Mouse (Mus musculus): ENCODE data around the gene Lgals1. TPM values are rescaled to one million over a fixed set of nuclear protein-coding genes. Genes with fewer than 3 reads are reported as not detected.

Lgals1 gene
- polyA plus RNA-seq, 1 experiment from 2014 or later = 2,877 TPM

DNA sequence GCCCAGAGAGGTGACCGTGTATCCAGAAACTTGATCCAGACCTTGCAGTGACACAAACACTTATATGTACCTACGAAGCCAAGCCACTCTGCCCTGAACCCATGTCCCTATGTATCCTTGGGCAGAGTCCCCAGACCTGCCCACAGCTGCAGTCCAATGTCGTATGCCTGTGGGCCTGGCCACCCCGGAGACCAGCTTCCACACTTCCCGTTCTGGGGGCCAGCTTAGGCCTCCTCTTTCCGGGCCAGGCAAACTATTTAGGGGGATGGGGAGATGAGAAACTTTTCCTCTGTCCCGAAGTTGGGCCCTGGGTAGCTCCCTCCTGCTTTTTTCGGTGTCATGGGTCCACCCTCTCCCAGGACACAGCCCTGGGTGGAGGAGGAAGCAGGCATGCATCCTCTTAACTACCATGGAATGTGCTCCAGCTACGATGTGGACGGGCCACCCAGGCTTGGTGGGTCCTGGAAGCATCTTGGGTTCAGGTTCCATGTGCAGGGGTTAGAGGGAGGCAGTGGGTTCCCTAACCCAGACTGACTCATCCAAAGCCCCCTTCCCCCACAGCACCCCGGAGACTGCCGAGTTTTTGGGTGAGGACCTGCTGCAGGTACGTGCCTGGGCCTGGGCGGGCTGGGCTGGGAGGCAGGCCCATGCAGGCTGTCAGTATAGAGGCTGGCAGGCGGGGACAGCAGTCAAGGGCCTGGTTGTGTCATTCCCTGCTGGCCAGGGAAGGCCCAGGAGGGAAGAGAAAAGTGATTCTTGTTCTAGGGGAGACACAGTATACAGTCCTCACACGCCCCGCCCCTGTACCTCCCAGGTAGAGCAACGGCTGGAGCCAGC, 25.7 kb upstream of the Lgals1 start:
- no peaks in the 10 kb centered on the region for H3K27me3 ChIP-seq (replicated peaks; ENCODE audit: control insufficient read depth, insufficient read depth, low read length)
- H3K4me1 ChIP-seq (ENCODE audit: control insufficient read depth, insufficient read depth, low read length) = peaks cover 28% of the 10 kb centered on the region
- H3K9me3 ChIP-seq (ENCODE audit: control insufficient read depth, low read length) = no peaks in the 10 kb centered on the region
- WGBS = 12% methylated on average over 18 of the region's 18 CpGs
- H3K36me3 ChIP-seq (ENCODE audit: control insufficient read depth, insufficient read depth, low read length) = peaks cover 39% of the 10 kb centered on the region
- DNase-seq (ENCODE audit: low spot score) (peak; percentile 58), ATAC-seq (ENCODE audit: low read depth) (peak; percentile 13; the same call in 1 of the 2 replicates)
- peak overlapping the region; percentile 80 for H3K4me3 ChIP-seq (ENCODE audit: low read depth, low read length)
- peak overlapping the region; percentile 81 for H3K4me2 ChIP-seq (ENCODE audit: low read depth, low read length)
- peak overlapping the region; percentile 77 for H3K27ac ChIP-seq (replicated peaks; ENCODE audit: low read depth, low read length)
- peak overlapping the region; percentile 83 for H3K9ac ChIP-seq (ENCODE audit: low read depth, low read length)

DNA sequence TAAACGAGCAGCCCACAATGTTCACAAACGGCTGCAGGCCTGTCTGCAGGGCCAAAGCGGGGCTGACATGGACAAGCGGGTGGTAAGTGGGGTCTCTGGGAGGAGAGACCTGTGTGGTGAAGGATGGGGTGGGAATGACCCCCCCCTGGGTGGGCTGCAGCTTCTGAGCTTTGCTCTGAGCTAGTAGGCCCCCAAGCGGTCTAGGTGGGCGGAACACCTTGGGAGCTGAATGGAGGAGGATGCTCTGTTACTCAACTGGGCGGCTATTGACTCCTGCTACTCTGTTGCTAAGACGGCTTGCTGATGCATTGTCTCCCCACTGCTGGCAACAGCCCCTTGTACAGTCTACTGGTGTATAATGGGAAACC, 25.1 kb upstream of the Lgals1 start:
- Histone ChIP-seq H3K27ac (replicated peaks; ENCODE audit: low read depth, low read length) (0 out of 2 replicates have a peak overlapping the region, but pooled peaks have one; percentile 77), H3K4me3 (ENCODE audit: low read depth, low read length) (peak overlapping the region; percentile 80), H3K27me3 (replicated peaks; ENCODE audit: control insufficient read depth, insufficient read depth, low read length) (no peaks in the 10 kb centered on the region), H3K9me3 (ENCODE audit: control insufficient read depth, low read length) (no peaks in the 10 kb centered on the region), H3K4me2 (ENCODE audit: low read depth, low read length) (peak overlapping the region; percentile 81), H3K9ac (ENCODE audit: low read depth, low read length) (peak overlapping the region; percentile 83), H3K4me1 (ENCODE audit: control insufficient read depth, insufficient read depth, low read length) (peaks cover 22% of the 10 kb centered on the region), H3K36me3 (ENCODE audit: control insufficient read depth, insufficient read depth, low read length) (peaks cover 45% of the 10 kb centered on the region)
- 53% methylated on average over 6 of the region's 8 CpGs for WGBS
- ATAC-seq (ENCODE audit: low read depth) (no peak), DNase-seq (ENCODE audit: low spot score) (no peak)

DNA sequence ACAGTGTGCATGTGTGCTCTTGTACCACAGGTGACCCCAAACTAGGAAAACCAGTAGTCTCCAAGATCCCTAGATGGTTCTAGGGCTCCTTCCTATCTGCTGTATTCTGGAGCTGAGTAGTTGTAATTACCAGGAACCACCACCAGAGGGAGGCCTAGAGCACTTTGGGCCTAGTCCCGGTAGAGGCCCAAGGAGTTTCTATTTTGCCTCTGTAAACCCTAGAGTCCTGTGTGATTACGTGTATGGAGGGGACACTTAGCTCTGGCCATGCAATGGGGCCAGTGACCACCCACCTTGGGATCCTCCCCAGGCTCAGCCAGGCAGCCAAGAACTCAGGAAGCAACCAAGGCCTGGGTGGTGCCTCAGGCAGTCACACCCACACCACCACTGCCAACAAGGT, 23.3 kb upstream of the Lgals1 start:
- H3K4me3 ChIP-seq (ENCODE audit: low read depth, low read length) = no peak overlapping the region
- no peak overlapping the region for H3K27ac ChIP-seq (replicated peaks; ENCODE audit: low read depth, low read length)
- 2% methylated on average over 2 of the region's 2 CpGs for WGBS
- H3K9ac ChIP-seq (ENCODE audit: low read depth, low read length) = 0 out of 2 replicates have a peak overlapping the region, but pooled peaks have one; percentile 26
- ATAC-seq (ENCODE audit: low read depth) (peak; percentile 16; the same call in 1 of the 2 replicates), DNase-seq (ENCODE audit: low spot score) (peak; percentile 82)
- H3K9me3 ChIP-seq (ENCODE audit: control insufficient read depth, low read length) = no peaks in the 10 kb centered on the region
- H3K36me3 ChIP-seq (ENCODE audit: control insufficient read depth, insufficient read depth, low read length) = peaks cover 63% of the 10 kb centered on the region
- H3K4me2 ChIP-seq (ENCODE audit: low read depth, low read length) = no peak overlapping the region
- H3K4me1 ChIP-seq (ENCODE audit: control insufficient read depth, insufficient read depth, low read length) = peaks cover 18% of the 10 kb centered on the region
- no peaks in the 10 kb centered on the region for H3K27me3 ChIP-seq (replicated peaks; ENCODE audit: control insufficient read depth, insufficient read depth, low read length)

- H3K4me3 ChIP-seq (ENCODE audit: low read depth, low read length) = no peak overlapping the region
- no peak overlapping the region for H3K4me2 ChIP-seq (ENCODE audit: low read depth, low read length)
- ATAC-seq (ENCODE audit: low read depth) = no peak
- WGBS = 69% methylated on average over 7 of the region's 7 CpGs
- peak; percentile 64 for DNase-seq (ENCODE audit: low spot score)
- peaks cover 90% of the 10 kb centered on the region for H3K36me3 ChIP-seq (ENCODE audit: control insufficient read depth, insufficient read depth, low read length)
- no peaks in the 10 kb centered on the region for H3K9me3 ChIP-seq (ENCODE audit: control insufficient read depth, low read length)
- H3K27me3 ChIP-seq (replicated peaks; ENCODE audit: control insufficient read depth, insufficient read depth, low read length) = no peaks in the 10 kb centered on the region
- no peaks in the 10 kb centered on the region for H3K4me1 ChIP-seq (ENCODE audit: control insufficient read depth, insufficient read depth, low read length)
- no peak overlapping the region for H3K27ac ChIP-seq (replicated peaks; ENCODE audit: low read depth, low read length)
- H3K9ac ChIP-seq (ENCODE audit: low read depth, low read length) = no peak overlapping the region
Measured at GRCm38 (mm10) chr15:78908399-78908798, 18.1 kb upstream of the Lgals1 start.

DNA sequence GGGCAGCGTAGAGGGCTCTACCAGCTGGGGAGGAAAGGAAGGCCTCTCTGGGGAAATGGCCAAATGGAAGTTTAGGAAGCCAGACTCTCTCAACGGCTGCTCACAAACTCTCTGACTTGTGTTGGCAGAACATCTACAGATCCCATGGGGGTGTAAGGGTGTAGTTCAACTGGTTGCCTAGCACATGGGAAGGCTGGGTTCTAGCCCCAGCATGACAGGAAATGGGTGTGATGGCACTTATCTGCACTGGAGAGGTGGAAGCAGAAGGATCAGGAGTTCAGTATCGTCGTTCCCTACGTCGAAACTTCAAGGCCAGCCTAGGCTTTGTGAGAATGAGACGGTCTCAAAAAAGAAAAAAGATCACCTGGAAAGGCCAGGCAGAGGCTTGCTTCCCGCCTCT, 17.5 kb upstream of the Lgals1 start:
- Histone ChIP-seq H3K4me3 (ENCODE audit: low read depth, low read length) (no peak overlapping the region), H3K36me3 (ENCODE audit: control insufficient read depth, insufficient read depth, low read length) (peaks cover 84% of the 10 kb centered on the region), H3K27me3 (replicated peaks; ENCODE audit: control insufficient read depth, insufficient read depth, low read length) (no peaks in the 10 kb centered on the region), H3K4me2 (ENCODE audit: low read depth, low read length) (no peak overlapping the region), H3K9ac (ENCODE audit: low read depth, low read length) (no peak overlapping the region), H3K27ac (replicated peaks; ENCODE audit: low read depth, low read length) (no peak overlapping the region), H3K9me3 (ENCODE audit: control insufficient read depth, low read length) (no peaks in the 10 kb centered on the region), H3K4me1 (ENCODE audit: control insufficient read depth, insufficient read depth, low read length) (no peaks in the 10 kb centered on the region)
- ATAC-seq (ENCODE audit: low read depth) (no peak), DNase-seq (ENCODE audit: low spot score) (no peak)
- WGBS = 80% methylated on average over 8 of the region's 8 CpGs

GRCm38 (mm10) chr15:78912040-78912439, 14.5 kb upstream of the Lgals1 start:
- 38% methylated on average over 9 of the region's 9 CpGs for WGBS
- ATAC-seq (ENCODE audit: low read depth) = no peak

DNA sequence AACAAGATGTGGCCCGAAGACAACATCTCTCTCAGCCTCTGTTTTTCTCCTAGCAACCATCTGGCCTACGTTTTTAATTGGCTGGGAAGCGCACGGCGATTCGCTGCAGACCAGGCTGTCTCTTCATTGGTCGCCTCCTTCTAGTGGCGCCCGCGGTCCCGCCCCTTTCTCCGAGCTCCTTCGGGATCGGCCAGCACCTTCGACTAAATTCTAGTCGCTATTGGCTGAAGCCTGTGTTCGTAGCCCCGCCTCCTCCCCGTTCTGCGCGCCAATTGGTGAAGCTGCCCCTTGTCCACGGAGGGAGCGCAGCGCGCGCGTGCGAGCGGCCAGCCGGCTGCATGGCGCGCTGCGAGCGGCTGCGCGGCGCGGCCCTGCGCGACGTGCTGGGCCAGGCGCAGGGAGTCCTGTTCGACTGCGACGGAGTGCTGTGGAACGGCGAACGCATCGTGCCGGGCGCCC, 12.9 kb upstream of the Lgals1 start, which contains the start of gene Pdxp:
Gene Pdxp, plus strand, starts transcription at position 288 of the 459 bp plus-strand sequence.
- DNase-seq (ENCODE audit: low spot score) (peak; percentile 100), ATAC-seq (ENCODE audit: low read depth) (peak; percentile 94)
- H3K9me3 ChIP-seq (ENCODE audit: control insufficient read depth, low read length) = no peaks in the 10 kb centered on the region
- H3K27ac ChIP-seq (replicated peaks; ENCODE audit: low read depth, low read length) = peak within 1 kb of the TSS; percentile 90
- WGBS = under 1% methylated on average over 25 of the region's 51 CpGs
- H3K4me3 ChIP-seq (ENCODE audit: low read depth, low read length) = peak within 1 kb of the TSS; percentile 74
- peaks cover 23% of the 10 kb centered on the region for H3K4me1 ChIP-seq (ENCODE audit: control insufficient read depth, insufficient read depth, low read length)
- H3K27me3 ChIP-seq (replicated peaks; ENCODE audit: control insufficient read depth, insufficient read depth, low read length) = no peaks in the 10 kb centered on the region
- peak within 1 kb of the TSS; percentile 96 for H3K4me2 ChIP-seq (ENCODE audit: low read depth, low read length)
- peaks cover 43% of the 10 kb centered on the region for H3K36me3 ChIP-seq (ENCODE audit: control insufficient read depth, insufficient read depth, low read length)
- H3K9ac ChIP-seq (ENCODE audit: low read depth, low read length) = peak within 1 kb of the TSS; percentile 83

More at GRCm38 (mm10) chr15:78912040-78912439, 14.5 kb upstream of the Lgals1 start:
- Histone ChIP-seq H3K4me2 (ENCODE audit: low read depth, low read length) (no peak overlapping the region), H3K4me3 (ENCODE audit: low read depth, low read length) (no peak overlapping the region), H3K9me3 (ENCODE audit: control insufficient read depth, low read length) (no peaks in the 10 kb centered on the region), H3K4me1 (ENCODE audit: control insufficient read depth, insufficient read depth, low read length) (peaks cover 23% of the 10 kb centered on the region), H3K27me3 (replicated peaks; ENCODE audit: control insufficient read depth, insufficient read depth, low read length) (no peaks in the 10 kb centered on the region), H3K9ac (ENCODE audit: low read depth, low read length) (no peak overlapping the region), H3K36me3 (ENCODE audit: control insufficient read depth, insufficient read depth, low read length) (peaks cover 54% of the 10 kb centered on the region), H3K27ac (replicated peaks; ENCODE audit: low read depth, low read length) (no peak overlapping the region)
- peak; percentile 63 for DNase-seq (ENCODE audit: low spot score)

DNA sequence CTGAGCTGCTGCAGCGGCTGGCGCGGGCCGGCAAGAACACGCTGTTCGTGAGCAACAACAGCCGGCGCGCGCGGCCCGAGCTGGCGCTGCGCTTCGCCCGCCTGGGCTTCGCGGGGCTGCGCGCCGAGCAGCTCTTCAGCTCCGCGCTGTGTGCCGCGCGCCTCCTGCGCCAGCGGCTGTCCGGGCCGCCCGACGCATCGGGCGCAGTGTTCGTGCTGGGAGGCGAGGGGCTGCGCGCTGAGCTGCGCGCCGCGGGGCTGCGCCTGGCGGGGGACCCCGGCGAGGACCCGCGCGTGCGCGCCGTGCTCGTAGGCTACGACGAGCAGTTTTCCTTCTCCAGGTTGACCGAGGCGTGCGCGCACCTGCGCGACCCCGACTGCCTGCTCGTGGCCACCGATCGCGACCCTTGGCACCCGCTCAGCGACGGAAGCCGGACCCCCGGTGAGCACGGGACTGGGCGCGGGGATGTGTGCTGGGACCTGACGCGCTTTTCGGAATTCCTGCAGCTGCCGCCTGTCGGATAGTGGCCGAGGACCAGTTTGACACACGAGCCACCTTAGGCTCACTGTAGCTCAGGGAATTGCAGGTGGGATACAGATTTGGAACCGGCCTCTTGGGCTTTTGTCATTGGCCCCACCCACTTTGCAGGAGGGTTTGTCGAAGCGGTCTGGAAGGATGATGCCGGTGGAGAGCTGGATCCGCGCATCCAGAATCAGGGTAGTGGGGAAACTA, 12.3 kb upstream of the Lgals1 start:
- H3K27me3 ChIP-seq (replicated peaks; ENCODE audit: control insufficient read depth, insufficient read depth, low read length) = no peaks in the 10 kb centered on the region
- peak; percentile 63 for ATAC-seq (ENCODE audit: low read depth)
- peak overlapping the region; percentile 90 for H3K27ac ChIP-seq (replicated peaks; ENCODE audit: low read depth, low read length)
- H3K9ac ChIP-seq (ENCODE audit: low read depth, low read length) = peak overlapping the region; percentile 83
- H3K36me3 ChIP-seq (ENCODE audit: control insufficient read depth, insufficient read depth, low read length) = peaks cover 41% of the 10 kb centered on the region
- peak overlapping the region; percentile 96 for H3K4me2 ChIP-seq (ENCODE audit: low read depth, low read length)
- under 1% methylated on average over 44 of the region's 87 CpGs for WGBS
- peaks cover 23% of the 10 kb centered on the region for H3K4me1 ChIP-seq (ENCODE audit: control insufficient read depth, insufficient read depth, low read length)
- H3K9me3 ChIP-seq (ENCODE audit: control insufficient read depth, low read length) = no peaks in the 10 kb centered on the region
- H3K4me3 ChIP-seq (ENCODE audit: low read depth, low read length) = peak overlapping the region; percentile 74
- DNase-seq (ENCODE audit: low spot score) = no peak
